Mouse (Mus musculus) ES-E14 (cell line): Measurements from ENCODE around the gene Crk.

Experiments
- ZC3H11A ChIP-seq: IDR thresholded peaks from 2 replicates; pipeline ENCODE4 v1.6.1; 2012; ENCODE audit warnings: low read depth, mild to moderate bottlenecking, inconsistent platforms, low read length, borderline replicate concordance
- ZNF384 ChIP-seq: IDR thresholded peaks from 2 replicates; pipeline ENCODE4 v1.6.1; 2012; ENCODE audit warnings: low read depth, low read length, inconsistent platforms

DNA sequence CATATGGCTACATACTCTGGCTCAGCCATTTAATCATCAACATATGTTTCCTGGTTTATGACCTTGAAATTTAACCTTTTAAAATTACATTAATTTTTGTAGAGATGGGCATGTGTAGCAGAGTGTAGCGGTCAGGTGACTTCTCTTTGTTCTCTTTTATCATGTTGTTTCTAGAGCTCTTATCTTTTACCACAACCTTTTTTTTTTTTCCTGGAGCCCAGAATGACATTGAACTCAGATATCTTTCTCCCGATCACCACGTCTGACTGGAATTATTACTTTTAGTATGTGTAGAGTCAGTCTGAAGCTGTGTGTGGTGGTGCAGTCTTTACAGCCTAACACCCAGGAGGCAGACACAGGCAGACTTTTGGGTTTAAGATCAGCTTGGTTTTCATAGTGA lies 62.6 kb downstream of the Crk start:
- TF ChIP-seq ZC3H11A (no peak), ZNF384 (no peak)
